Mouse (Mus musculus): Measurements from ENCODE around the gene Padi3. TPM values are rescaled to one million over a fixed set of nuclear protein-coding genes. Genes with fewer than 3 reads are reported as not detected.

Gene Padi3
- polyA plus RNA-seq, 1 experiment from 2014 or later = not detected

GRCm38 (mm10) chr4:140844991-140845390, 34.5 kb upstream of the Padi3 start:
- Histone ChIP-seq H3K4me1 (ENCODE audit: control insufficient read depth, insufficient read depth, low read length) (no peaks in the 10 kb centered on the region), H3K9ac (ENCODE audit: low read depth, low read length) (no peak overlapping the region), H3K9me3 (replicated peaks; ENCODE audit: control insufficient read depth, low read length, poor library complexity, severe bottlenecking) (no peaks in the 10 kb centered on the region), H3K36me3 (ENCODE audit: control insufficient read depth, insufficient read depth, low read length) (no peaks in the 10 kb centered on the region), H3K27me3 (ENCODE audit: control insufficient read depth, insufficient read depth, low read depth, low read length) (no peaks in the 10 kb centered on the region), H3K4me3 (ENCODE audit: low read depth, low read length) (no peak overlapping the region), H3K27ac (ENCODE audit: low read length) (no peak overlapping the region), H3K4me2 (ENCODE audit: low read length) (no peak overlapping the region)
- WGBS = 68% methylated on average over 4 of the region's 4 CpGs
- no peak for ATAC-seq

GRCm38 (mm10) chr4:140843670-140844280, 33.3 kb upstream of the Padi3 start:
- H3K27me3 ChIP-seq (ENCODE audit: control insufficient read depth, insufficient read depth, low read depth, low read length) = no peaks in the 10 kb centered on the region
- ATAC-seq = no peak
- no peak overlapping the region for H3K27ac ChIP-seq (ENCODE audit: low read length)
- no peak overlapping the region for H3K4me3 ChIP-seq (ENCODE audit: low read depth, low read length)
- H3K9me3 ChIP-seq (replicated peaks; ENCODE audit: control insufficient read depth, low read length, poor library complexity, severe bottlenecking) = no peaks in the 10 kb centered on the region
- no peaks in the 10 kb centered on the region for H3K4me1 ChIP-seq (ENCODE audit: control insufficient read depth, insufficient read depth, low read length)
- H3K36me3 ChIP-seq (ENCODE audit: control insufficient read depth, insufficient read depth, low read length) = no peaks in the 10 kb centered on the region
- no peak overlapping the region for H3K4me2 ChIP-seq (ENCODE audit: low read length)
- 61% methylated on average over 15 of the region's 15 CpGs for WGBS
- no peak overlapping the region for H3K9ac ChIP-seq (ENCODE audit: low read depth, low read length)

- no peak for ATAC-seq
- no peaks in the 10 kb centered on the region for H3K27me3 ChIP-seq (ENCODE audit: control insufficient read depth, insufficient read depth, low read depth, low read length)
- H3K36me3 ChIP-seq (ENCODE audit: control insufficient read depth, insufficient read depth, low read length) = no peaks in the 10 kb centered on the region
- no peak overlapping the region for H3K9ac ChIP-seq (ENCODE audit: low read depth, low read length)
- WGBS = 78% methylated on average over 1 of the region's 1 CpGs
- H3K4me3 ChIP-seq (ENCODE audit: low read depth, low read length) = no peak overlapping the region
- no peak overlapping the region for H3K27ac ChIP-seq (ENCODE audit: low read length)
- H3K4me1 ChIP-seq (ENCODE audit: control insufficient read depth, insufficient read depth, low read length) = no peaks in the 10 kb centered on the region
- no peak overlapping the region for H3K4me2 ChIP-seq (ENCODE audit: low read length)
- H3K9me3 ChIP-seq (replicated peaks; ENCODE audit: control insufficient read depth, low read length, poor library complexity, severe bottlenecking) = no peaks in the 10 kb centered on the region
Measured at GRCm38 (mm10) chr4:140842909-140843308, 32.5 kb upstream of the Padi3 start.

GRCm38 (mm10) chr4:140837879-140838278, 27.4 kb upstream of the Padi3 start:
- WGBS = 21% methylated on average over 8 of the region's 8 CpGs
- no peak for ATAC-seq
- H3K27ac ChIP-seq (ENCODE audit: low read length) = no peak overlapping the region
- no peaks in the 10 kb centered on the region for H3K36me3 ChIP-seq (ENCODE audit: control insufficient read depth, insufficient read depth, low read length)
- H3K4me2 ChIP-seq (ENCODE audit: low read length) = no peak overlapping the region
- H3K9ac ChIP-seq (ENCODE audit: low read depth, low read length) = no peak overlapping the region
- H3K4me3 ChIP-seq (ENCODE audit: low read depth, low read length) = no peak overlapping the region
- H3K4me1 ChIP-seq (ENCODE audit: control insufficient read depth, insufficient read depth, low read length) = peaks cover 10% of the 10 kb centered on the region; the same call in 1 of the 2 replicates
- no peaks in the 10 kb centered on the region for H3K27me3 ChIP-seq (ENCODE audit: control insufficient read depth, insufficient read depth, low read depth, low read length)
- no peaks in the 10 kb centered on the region for H3K9me3 ChIP-seq (replicated peaks; ENCODE audit: control insufficient read depth, low read length, poor library complexity, severe bottlenecking)

GRCm38 (mm10) chr4:140836208-140836866, 25.9 kb upstream of the Padi3 start:
- Histone ChIP-seq H3K27ac (ENCODE audit: low read length) (no peak overlapping the region), H3K9ac (ENCODE audit: low read depth, low read length) (no peak overlapping the region), H3K4me3 (ENCODE audit: low read depth, low read length) (no peak overlapping the region), H3K4me2 (ENCODE audit: low read length) (no peak overlapping the region), H3K9me3 (replicated peaks; ENCODE audit: control insufficient read depth, low read length, poor library complexity, severe bottlenecking) (no peaks in the 10 kb centered on the region), H3K4me1 (ENCODE audit: control insufficient read depth, insufficient read depth, low read length) (peaks cover 10% of the 10 kb centered on the region; the same call in 1 of the 2 replicates), H3K27me3 (ENCODE audit: control insufficient read depth, insufficient read depth, low read depth, low read length) (no peaks in the 10 kb centered on the region), H3K36me3 (ENCODE audit: control insufficient read depth, insufficient read depth, low read length) (no peaks in the 10 kb centered on the region)
- no peak for ATAC-seq
- 51% methylated on average over 11 of the region's 11 CpGs for WGBS

DNA sequence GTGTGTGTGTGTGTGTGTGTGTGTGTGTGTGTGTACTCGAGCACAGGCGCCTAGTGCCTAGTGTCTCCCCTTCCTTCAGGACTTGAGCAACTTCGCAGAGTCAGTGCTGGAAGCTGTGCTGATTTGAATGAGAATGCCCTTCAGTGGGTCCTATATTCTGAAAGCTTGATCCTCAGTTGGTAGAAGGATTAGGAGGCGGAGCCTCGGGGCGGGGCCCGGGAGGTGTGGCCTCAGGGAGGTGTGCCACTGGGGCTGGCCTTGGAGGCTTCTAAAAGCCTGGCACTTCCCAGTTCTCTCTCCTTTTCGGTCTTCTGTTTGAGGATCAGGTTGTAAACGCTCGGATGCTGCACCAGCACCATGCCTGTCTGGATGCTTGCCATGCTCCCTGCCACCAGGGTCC, 25.2 kb upstream of the Padi3 start:
- H3K4me3 ChIP-seq (ENCODE audit: low read depth, low read length) = no peak overlapping the region
- no peak overlapping the region for H3K27ac ChIP-seq (ENCODE audit: low read length)
- no peaks in the 10 kb centered on the region for H3K9me3 ChIP-seq (replicated peaks; ENCODE audit: control insufficient read depth, low read length, poor library complexity, severe bottlenecking)
- peaks cover 10% of the 10 kb centered on the region; the same call in 1 of the 2 replicates for H3K4me1 ChIP-seq (ENCODE audit: control insufficient read depth, insufficient read depth, low read length)
- H3K27me3 ChIP-seq (ENCODE audit: control insufficient read depth, insufficient read depth, low read depth, low read length) = no peaks in the 10 kb centered on the region
- peak; percentile 53 for ATAC-seq
- 4% methylated on average over 10 of the region's 10 CpGs for WGBS
- H3K36me3 ChIP-seq (ENCODE audit: control insufficient read depth, insufficient read depth, low read length) = no peaks in the 10 kb centered on the region
- H3K9ac ChIP-seq (ENCODE audit: low read depth, low read length) = no peak overlapping the region
- no peak overlapping the region for H3K4me2 ChIP-seq (ENCODE audit: low read length)

DNA sequence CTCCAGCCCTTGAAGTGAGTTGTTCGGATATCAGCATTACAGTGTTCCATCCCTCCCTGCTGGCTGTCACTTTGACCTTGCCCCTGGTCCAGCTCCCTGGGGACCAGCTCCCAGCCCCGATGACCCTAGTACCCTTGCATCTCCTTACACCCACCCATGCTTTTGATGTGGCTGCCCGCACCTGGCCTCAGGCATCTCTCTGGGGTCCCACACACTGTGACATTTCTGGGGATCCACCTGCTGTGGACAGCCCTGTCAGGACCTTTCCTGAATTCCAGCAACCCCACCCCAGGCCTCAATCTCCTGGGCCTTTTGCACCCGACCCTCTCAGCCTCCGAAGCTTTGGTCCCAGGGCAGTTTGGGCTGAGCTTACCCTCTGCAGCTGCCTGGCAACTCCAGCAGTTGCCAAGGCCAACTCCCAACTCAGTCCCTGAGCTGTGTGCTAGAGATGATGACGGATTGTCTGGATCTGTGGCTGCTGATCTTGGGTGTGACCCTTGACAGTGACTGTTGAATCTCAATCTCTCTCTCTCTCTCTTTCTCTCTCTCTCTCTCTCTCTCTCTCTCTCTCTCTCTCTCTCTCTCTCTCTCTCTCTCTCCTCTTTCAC, 24.0 kb upstream of the Padi3 start:
- Histone ChIP-seq H3K9ac (ENCODE audit: low read depth, low read length) (no peak overlapping the region), H3K27ac (ENCODE audit: low read length) (no peak overlapping the region), H3K9me3 (replicated peaks; ENCODE audit: control insufficient read depth, low read length, poor library complexity, severe bottlenecking) (no peaks in the 10 kb centered on the region), H3K4me1 (ENCODE audit: control insufficient read depth, insufficient read depth, low read length) (peaks cover 10% of the 10 kb centered on the region; the same call in 1 of the 2 replicates), H3K36me3 (ENCODE audit: control insufficient read depth, insufficient read depth, low read length) (no peaks in the 10 kb centered on the region), H3K4me3 (ENCODE audit: low read depth, low read length) (no peak overlapping the region), H3K4me2 (ENCODE audit: low read length) (no peak overlapping the region), H3K27me3 (ENCODE audit: control insufficient read depth, insufficient read depth, low read depth, low read length) (no peaks in the 10 kb centered on the region)
- WGBS = 63% methylated on average over 6 of the region's 6 CpGs
- no peak for ATAC-seq

GRCm38 (mm10) chr4:140832821-140833220, 22.4 kb upstream of the Padi3 start:
- ATAC-seq = no peak
- no peak overlapping the region for H3K4me3 ChIP-seq (ENCODE audit: low read depth, low read length)
- no peaks in the 10 kb centered on the region for H3K36me3 ChIP-seq (ENCODE audit: control insufficient read depth, insufficient read depth, low read length)
- H3K4me1 ChIP-seq (ENCODE audit: control insufficient read depth, insufficient read depth, low read length) = peaks cover 10% of the 10 kb centered on the region; the same call in 1 of the 2 replicates
- H3K4me2 ChIP-seq (ENCODE audit: low read length) = no peak overlapping the region
- H3K9me3 ChIP-seq (replicated peaks; ENCODE audit: control insufficient read depth, low read length, poor library complexity, severe bottlenecking) = no peaks in the 10 kb centered on the region
- no peaks in the 10 kb centered on the region for H3K27me3 ChIP-seq (ENCODE audit: control insufficient read depth, insufficient read depth, low read depth, low read length)
- WGBS = 44% methylated on average over 8 of the region's 8 CpGs
- H3K27ac ChIP-seq (ENCODE audit: low read length) = no peak overlapping the region
- H3K9ac ChIP-seq (ENCODE audit: low read depth, low read length) = no peak overlapping the region

DNA sequence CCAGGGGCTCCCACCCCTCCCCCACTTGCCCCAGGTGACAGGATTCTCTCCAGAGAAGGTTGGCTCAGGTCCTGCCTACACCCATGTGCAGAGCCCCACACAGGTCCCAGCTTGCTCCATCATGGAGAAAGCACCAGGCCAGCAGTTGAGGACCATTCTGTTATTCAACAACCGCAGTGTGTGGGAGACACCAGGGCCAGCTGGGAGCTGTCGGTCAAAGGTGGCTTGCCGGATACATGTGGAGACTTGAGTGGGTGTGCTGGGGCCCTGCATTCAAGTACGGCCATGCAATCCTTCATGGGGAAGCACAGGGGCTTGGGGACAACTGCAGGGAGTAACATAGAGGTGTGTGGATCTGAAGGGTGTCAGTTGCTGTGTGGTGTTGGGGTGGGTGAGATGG, 21.4 kb upstream of the Padi3 start:
- Histone ChIP-seq H3K4me2 (ENCODE audit: low read length) (no peak overlapping the region), H3K27me3 (ENCODE audit: control insufficient read depth, insufficient read depth, low read depth, low read length) (no peaks in the 10 kb centered on the region), H3K4me1 (ENCODE audit: control insufficient read depth, insufficient read depth, low read length) (peaks cover 10% of the 10 kb centered on the region; the same call in 1 of the 2 replicates), H3K9ac (ENCODE audit: low read depth, low read length) (no peak overlapping the region), H3K9me3 (replicated peaks; ENCODE audit: control insufficient read depth, low read length, poor library complexity, severe bottlenecking) (no peaks in the 10 kb centered on the region), H3K36me3 (ENCODE audit: control insufficient read depth, insufficient read depth, low read length) (no peaks in the 10 kb centered on the region), H3K27ac (ENCODE audit: low read length) (no peak overlapping the region), H3K4me3 (ENCODE audit: low read depth, low read length) (no peak overlapping the region)
- WGBS = 97% methylated on average over 4 of the region's 4 CpGs
- no peak for ATAC-seq

Data from midbrain, embryonic 16.5 days (tissue).